Mouse (Mus musculus): ENCODE data around the gene Zfp655.

DNA sequence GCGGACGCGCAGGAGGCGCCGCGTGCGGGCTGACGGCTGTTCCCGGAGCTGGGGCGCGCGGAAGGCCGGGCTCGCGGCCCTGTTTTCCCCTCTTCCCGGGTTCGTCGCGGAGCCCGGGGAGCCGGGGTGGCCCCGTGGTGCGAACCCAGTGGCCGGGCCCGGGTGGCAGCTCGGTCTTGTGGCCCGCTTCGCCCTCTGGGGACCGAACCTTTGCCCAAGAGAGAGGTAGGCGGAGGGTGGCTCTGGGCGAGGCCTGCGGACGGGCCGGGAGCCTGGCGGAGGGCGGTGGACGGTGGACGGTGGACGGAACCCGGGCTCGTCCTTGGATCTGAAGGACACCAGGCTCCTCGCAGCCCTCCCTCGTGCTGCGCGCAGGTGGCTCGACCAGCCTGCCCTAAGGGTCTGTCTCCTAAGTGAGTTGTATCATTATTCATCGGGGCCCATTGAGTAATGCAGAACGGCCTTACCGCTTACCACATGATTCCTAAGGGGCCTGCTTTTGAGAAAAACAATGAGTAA lies 437 bp downstream of the Zfp655 start:
- TF ChIP-seq CTCF (IDR thresholded peaks at IDR 0.05; ENCODE audit: extremely low read depth, insufficient read depth, low read length) (no peak), POLR2A (IDR thresholded peaks at IDR 0.05; ENCODE audit: extremely low read depth, insufficient read depth, low read length) (no peak)

All from cortical plate, adult 2 months (tissue).